Mouse (Mus musculus) ES-E14 (cell line): ENCODE measurements at regions not wholly inside any gene's neighbourhood (a gene's known extent, or its start where the extent isn't known, plus 50 kb on each side); places are given as distances from the start of the nearest gene placed in this dataset.

Experiments
- DNase-seq: peaks from one replicate; pipeline ENCODE4 v3.0.0-alpha.2; 2013; ENCODE audit warnings: low read depth, low spot score
- H3K27ac ChIP-seq: 2 replicates; pipeline ENCODE4 v1.5.1; 2012; ENCODE audit warnings: low read depth, mild to moderate bottlenecking, low read length, moderate library complexity, mixed read lengths; ENCODE audit not compliant: poor library complexity, insufficient read depth, severe bottlenecking
- H3K36me3 ChIP-seq: 2 replicates; pipeline ENCODE4 v1.6.1; 2012; ENCODE audit warnings: mild to moderate bottlenecking, low read length, moderate library complexity, mixed read lengths; ENCODE audit not compliant: control insufficient read depth, poor library complexity, insufficient read depth, severe bottlenecking
- H3K4me1 ChIP-seq, 2 experiments: fragments of 150-350 bp in 1 of 2; sonication (generic) in 1 of 2; 2 replicates each; pipeline ENCODE4 v1.6.1; 2012; ENCODE audit warnings: low read length in 2 of 2, mild to moderate bottlenecking in 1 of 2, mixed read lengths in 1 of 2; ENCODE audit not compliant: control insufficient read depth in 2 of 2, insufficient read depth in 2 of 2, poor library complexity in 1 of 2
- H3K4me3 ChIP-seq, 2 experiments: fragments of 150-350 bp in 1 of 2; sonication (generic) in 1 of 2; 2 replicates each; pipeline ENCODE4 v1.5.1; 2012; ENCODE audit warnings: low read length in 2 of 2, low read depth in 1 of 2, mild to moderate bottlenecking in 1 of 2, mixed read lengths in 1 of 2; ENCODE audit not compliant: insufficient read depth in 1 of 2, poor library complexity in 1 of 2, severe bottlenecking in 1 of 2
- H3K9ac ChIP-seq: 2 replicates; pipeline ENCODE4 v1.6.1; 2012; ENCODE audit warnings: low read depth, mild to moderate bottlenecking, low read length, mixed read lengths; ENCODE audit not compliant: poor library complexity, insufficient read depth, severe bottlenecking
- H3K9me3 ChIP-seq: fragments of 150-350 bp; sonication (generic); 2 replicates; pipeline ENCODE4 v1.6.1; 2012; ENCODE audit warnings: low read depth, mild to moderate bottlenecking, low read length; ENCODE audit not compliant: control insufficient read depth, insufficient read depth
- CHD2 ChIP-seq: IDR thresholded peaks from 2 replicates; pipeline ENCODE4 v1.6.1; 2014; ENCODE audit warnings: mild to moderate bottlenecking, low read depth, low read length, inconsistent platforms
- HCFC1 ChIP-seq: IDR thresholded peaks from 2 replicates; pipeline ENCODE4 v1.6.1; 2012; ENCODE audit warnings: low read length, inconsistent platforms, borderline replicate concordance; ENCODE audit not compliant: insufficient read depth
- MAFK ChIP-seq: IDR thresholded peaks from 2 replicates; pipeline ENCODE4 v1.6.1; 2014; ENCODE audit warnings: mild to moderate bottlenecking, low read depth, low read length, inconsistent platforms; ENCODE audit not compliant: insufficient read depth
- ZC3H11A ChIP-seq: IDR thresholded peaks from 2 replicates; pipeline ENCODE4 v1.6.1; 2012; ENCODE audit warnings: low read depth, mild to moderate bottlenecking, inconsistent platforms, low read length, borderline replicate concordance
- ZNF384 ChIP-seq: IDR thresholded peaks from 2 replicates; pipeline ENCODE4 v1.6.1; 2012; ENCODE audit warnings: low read depth, low read length, inconsistent platforms
- in situ Hi-C, 2 experiments: fragments of 600-800 bp; cut with MboI; formaldehyde crosslinking; loops; one replicate each; pipeline ENCODE4 v1.15.1; 2025; ENCODE audit warnings: low sequenced_read_pairs in 2 of 2, inconsistent platforms in 1 of 2; ENCODE audit not compliant: unreplicated experiment in 2 of 2

DNA sequence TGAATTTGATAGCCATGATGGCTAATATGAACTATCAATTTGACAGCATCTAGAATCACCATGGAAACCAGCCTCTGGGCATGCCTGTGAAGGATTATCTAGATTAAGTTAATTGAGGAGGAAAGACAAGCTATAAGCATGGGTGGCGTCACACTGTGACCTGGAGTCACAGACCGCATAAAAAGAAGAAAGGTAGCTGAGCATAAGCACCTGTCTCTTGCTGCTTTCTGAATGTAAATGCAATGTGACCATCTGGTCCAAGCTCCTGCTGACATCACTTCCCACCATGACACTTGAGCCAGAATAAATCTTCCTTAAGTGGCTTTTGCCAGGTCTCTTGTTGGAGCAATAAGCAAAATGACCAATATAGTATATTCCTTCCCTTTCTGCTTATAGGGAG, 113.4 kb upstream of the Gm17728 start:
- in situ Hi-C loops, result no loop called here
- Histone ChIP-seq H3K27ac (no peak overlapping the region), H3K4me3 (no peak overlapping the region), H3K9ac (no peak overlapping the region), H3K9me3 (no peaks in the 10 kb centered on the region), H3K4me1 (no peaks in the 10 kb centered on the region), H3K36me3 (no peaks in the 10 kb centered on the region)
- DNase-seq, result no peak
- TF ChIP-seq ZC3H11A (no peak), MAFK (no peak), CHD2 (no peak), HCFC1 (no peak)

DNA sequence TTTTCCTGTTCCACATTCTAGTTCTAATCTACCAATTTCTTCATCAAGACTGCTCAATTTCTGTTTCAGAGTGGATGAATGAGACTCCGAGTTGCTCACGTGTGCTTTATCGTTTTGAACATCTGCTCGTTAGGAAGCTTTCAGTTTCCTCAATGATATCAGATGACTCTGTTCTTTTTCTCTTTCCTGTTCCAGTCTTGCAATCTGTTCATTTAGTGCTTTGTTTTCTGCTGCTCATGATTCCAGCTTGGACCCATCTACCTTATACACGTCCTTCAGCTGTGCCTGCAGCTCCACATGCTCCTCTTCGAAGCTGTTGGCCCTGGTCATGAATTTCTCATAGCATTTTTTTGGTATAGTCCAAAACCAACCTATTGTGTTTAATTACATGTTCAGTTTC, 99.1 kb upstream of the Gm17728 start:
- no peak for TF ChIP-seq MAFK
- H3K9ac ChIP-seq, result no peak overlapping the region
- no peak overlapping the region for H3K4me3 ChIP-seq
- no peak overlapping the region for H3K27ac ChIP-seq
- no peaks in the 10 kb centered on the region for H3K4me1 ChIP-seq
- no peak for DNase-seq
- H3K9me3 ChIP-seq, result no peaks in the 10 kb centered on the region
- in situ Hi-C loops, result no loop called here
- no peaks in the 10 kb centered on the region for H3K36me3 ChIP-seq

DNA sequence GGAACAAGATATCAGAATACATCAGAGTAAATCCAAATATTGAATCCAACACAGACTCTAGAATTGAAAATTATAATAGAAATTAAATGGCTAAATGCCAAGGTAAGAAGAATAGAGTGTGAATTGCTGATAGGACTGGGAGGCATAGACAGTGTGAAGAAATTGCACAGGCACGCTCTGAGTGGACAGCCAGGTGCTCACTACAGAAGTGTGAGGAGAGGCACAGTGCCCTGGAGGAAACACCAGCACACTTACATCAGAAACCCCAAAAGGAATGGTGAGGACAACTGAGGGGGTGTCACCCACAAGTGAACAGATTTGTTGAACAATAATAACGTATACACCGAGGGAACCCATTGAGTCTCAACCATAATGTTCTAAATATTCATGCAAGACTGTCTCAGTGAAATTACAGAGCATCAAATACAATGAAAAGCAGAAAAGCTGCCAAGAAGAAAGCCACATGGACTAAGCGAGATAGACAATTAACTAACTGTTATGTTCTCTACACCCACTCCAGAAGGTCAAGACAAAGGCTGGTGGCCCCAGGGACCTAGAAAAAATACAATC, 92.9 kb upstream of the Gm17728 start:
- TF ChIP-seq ZC3H11A (no peak), HCFC1 (no peak), CHD2 (no peak), ZNF384 (no peak), MAFK (no peak)
- no peak for DNase-seq
- H3K27ac ChIP-seq, result no peak overlapping the region
- no peak overlapping the region for H3K4me3 ChIP-seq
- in situ Hi-C loops, result no loop called here
- no peaks in the 10 kb centered on the region for H3K36me3 ChIP-seq
- H3K4me1 ChIP-seq, result no peaks in the 10 kb centered on the region
- no peak overlapping the region for H3K9ac ChIP-seq
- no peaks in the 10 kb centered on the region for H3K9me3 ChIP-seq

DNA sequence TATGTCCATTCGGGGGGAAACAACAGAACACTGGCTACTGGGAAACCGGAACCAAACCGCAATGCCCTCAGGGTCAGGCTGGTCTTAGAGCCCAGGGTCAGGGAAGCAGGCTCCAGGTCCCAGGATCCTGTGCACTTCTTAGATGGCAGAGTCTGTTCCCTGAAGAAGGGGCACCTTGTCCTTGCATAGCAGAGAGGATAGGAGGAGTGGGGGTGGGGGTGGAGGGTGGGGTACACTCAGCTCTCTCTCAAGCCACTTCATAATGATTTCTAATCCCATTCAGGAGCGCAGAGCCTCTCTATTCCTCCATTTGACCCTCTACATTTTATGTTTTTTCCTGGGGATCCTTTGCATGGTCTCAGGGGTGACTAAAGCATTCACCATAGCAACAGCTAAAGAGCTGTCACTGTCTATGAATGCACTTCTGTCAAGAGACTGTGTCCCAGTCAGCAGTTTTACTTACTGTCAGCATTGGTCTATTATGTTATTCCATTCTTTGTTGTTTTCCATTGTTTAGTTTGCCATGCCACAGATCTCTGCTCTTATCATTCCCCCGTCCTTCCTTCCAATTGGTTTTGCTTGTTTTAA, 64.2 kb upstream of the Gm17728 start:
- H3K4me1 ChIP-seq, result no peaks in the 10 kb centered on the region
- H3K9ac ChIP-seq, result no peak overlapping the region
- H3K27ac ChIP-seq, result no peak overlapping the region
- no peak for DNase-seq
- H3K36me3 ChIP-seq, result no peaks in the 10 kb centered on the region
- in situ Hi-C loops, result no loop called here
- TF ChIP-seq CHD2, result no peak
- no peak for TF ChIP-seq ZC3H11A
- TF ChIP-seq ZNF384, result no peak
- TF ChIP-seq MAFK, result no peak
- TF ChIP-seq HCFC1, result no peak
- no peaks in the 10 kb centered on the region for H3K9me3 ChIP-seq
- no peak overlapping the region for H3K4me3 ChIP-seq
